Mouse (Mus musculus): ENCODE measurements around the gene AW011738. TPM values are rescaled to one million over a fixed set of nuclear protein-coding genes. Genes with fewer than 3 reads are reported as not detected.

The AW011738 gene
- polyA plus RNA-seq, 1 experiment from 2014 or later = 1.3 TPM

Small RNA genes within 50 kb of the gene (microRNA-seq; reads per million reads assigned to microRNA genes)
- 6.1 reads per million, percentile 19 among the genes with 10 or more reads in this experiment for gene Mir7658

Other genes starting within 250 kb of the AW011738 start
- gene C1qtnf12, start 241.0 kb upstream of the AW011738 start, polyA plus RNA-seq (2016; fragmentation: Nextera tagmentation; extraction: Ambion mirVana) = 26.2 and 27.0 TPM in 2 replicates
- 10.7 and 12.9 TPM in 2 replicates for gene B3galt6, start 210.7 kb upstream of the AW011738 start, polyA plus RNA-seq (2016; fragmentation: Nextera tagmentation; extraction: Ambion mirVana)
- gene Sdf4, start 210.4 kb upstream of the AW011738 start, polyA plus RNA-seq (2016; fragmentation: Nextera tagmentation; extraction: Ambion mirVana) = 139 and 148 TPM in 2 replicates
- 0.28 and 1.0 TPM in 2 replicates for gene Tnfrsf4, start 189.5 kb upstream of the AW011738 start, polyA plus RNA-seq (2016; fragmentation: Nextera tagmentation; extraction: Ambion mirVana)
- gene Tnfrsf18, start 177.1 kb upstream of the AW011738 start, polyA plus RNA-seq (2016; fragmentation: Nextera tagmentation; extraction: Ambion mirVana) = 1.4 and 1.7 TPM in 2 replicates
- gene Ttll10, start 143.9 kb upstream of the AW011738 start, polyA plus RNA-seq (2016; fragmentation: Nextera tagmentation; extraction: Ambion mirVana) = 0.19 and 0.38 TPM in 2 replicates
- gene 9430015G10Rik, start 93.3 kb upstream of the AW011738 start, polyA plus RNA-seq (2016; fragmentation: Nextera tagmentation; extraction: Ambion mirVana) = 32.2 and 45.6 TPM in 2 replicates
- gene Rnf223, start 72.8 kb upstream of the AW011738 start, polyA plus RNA-seq (2016; fragmentation: Nextera tagmentation; extraction: Ambion mirVana) = 0.27 and 0.55 TPM in 2 replicates
- 46.3 and 51.3 TPM in 2 replicates for gene Agrn, start 5.8 kb upstream of the AW011738 start, polyA plus RNA-seq (2016; fragmentation: Nextera tagmentation; extraction: Ambion mirVana)
- gene Isg15, start 2.5 kb upstream of the AW011738 start, polyA plus RNA-seq (2016; fragmentation: Nextera tagmentation; extraction: Ambion mirVana) = 0.59 TPM in 1 of 2 replicates, not detected in the other
- 0.64 and 1.2 TPM in 2 replicates for gene Perm1, start 12.6 kb downstream of the AW011738 start, polyA plus RNA-seq (2016; fragmentation: Nextera tagmentation; extraction: Ambion mirVana)
- 15.2 and 15.9 TPM in 2 replicates for gene Plekhn1, start 31.6 kb downstream of the AW011738 start, polyA plus RNA-seq (2016; fragmentation: Nextera tagmentation; extraction: Ambion mirVana)
- gene Noc2l, start 32.7 kb downstream of the AW011738 start, polyA plus RNA-seq (2016; fragmentation: Nextera tagmentation; extraction: Ambion mirVana) = 59.2 and 96.5 TPM in 2 replicates
- 1.1 and 2.0 TPM in 2 replicates for gene Samd11, start 52.4 kb downstream of the AW011738 start, polyA plus RNA-seq (2016; fragmentation: Nextera tagmentation; extraction: Ambion mirVana)
- gene Vmn2r-ps159, start 127.8 kb downstream of the AW011738 start, polyA plus RNA-seq (2016; fragmentation: Nextera tagmentation; extraction: Ambion mirVana) = not detected in 2 replicates

Data from heart, embryonic 10.5 days (tissue).